Comparison of ENCODE assay signal across 9 mouse cellular contexts in genomic region chr5:72647418-72647907, GRCm38 (mm10). TPM values are rescaled to one million over a fixed set of nuclear protein-coding genes. Genes with fewer than 3 reads are reported as not detected.
DNase-seq lines count a peak whose midpoint lies in the region; ATAC-seq and TF ChIP-seq lines count a peak whose summit lies in the region.
"Had no signal": no experiment of that assay in that cellular context is flagged by ENCODE, and none has a peak within 500 bp of the region (broad histone marks: within the 10 kb centered on the region; RNA-seq: fewer than 3 reads in every experiment).

Nipal1 (plus strand) TSS chr5:72647795.

- TF ChIP-seq CTCF in heart, postnatal 0 days (IDR thresholded peaks at IDR 0.05; ENCODE audit: low read depth) = no peak

- peak within 1 kb of the TSS; percentile 89 for H3K4me2 ChIP-seq in embryonic facial prominence, embryonic 14.5 days (ENCODE audit: low read depth, low read length)
- peak within 1 kb of the TSS; percentile 95 for H3K4me2 ChIP-seq in heart, postnatal 0 days (ENCODE audit: low read depth, low read length)

- H3K9me3 ChIP-seq in embryonic facial prominence, embryonic 14.5 days (ENCODE audit: control insufficient read depth, low read length) = no peaks in the 10 kb centered on the region
- H3K9me3 ChIP-seq in heart, postnatal 0 days (replicated peaks; ENCODE audit: control insufficient read depth, low read length) = no peaks in the 10 kb centered on the region

- under 1% methylated on average over 25 of the region's 25 CpGs for WGBS in embryonic facial prominence, embryonic 14.5 days
- under 1% methylated on average over 25 of the region's 25 CpGs for whole genome bisulfite sequencing in heart, postnatal 0 days

- no peak for TF ChIP-seq EP300 in heart, postnatal 0 days (IDR thresholded peaks at IDR 0.05; ENCODE audit: low read depth)

- H3K27me3 ChIP-seq in embryonic facial prominence, embryonic 14.5 days (replicated peaks; ENCODE audit: control insufficient read depth, insufficient read depth, low read length) = peaks cover 12% of the 10 kb centered on the region
- H3K27me3 ChIP-seq in heart, postnatal 0 days (ENCODE audit: control insufficient read depth, insufficient read depth, low read length) = peaks cover 35% of the 10 kb centered on the region

- DNase-seq in A20 (ENCODE audit: low read depth, low spot score) (peak; percentile 80), R1 (ENCODE audit: low read depth, low spot score) (peak; percentile 82)
- DNase-seq in embryonic facial prominence, embryonic 14.5 days (ENCODE audit: low spot score) = peak; percentile 86
- peak; percentile 48 for DNase-seq in heart, postnatal 0 days (ENCODE audit: low spot score)
- DNase-seq in kidney, postnatal 4 days = peak; percentile 77 to 85
- peak; percentile 23 for DNase-seq in right cerebral cortex, postnatal 14 days
- peak; percentile 62 to 69 for DNase-seq in urinary bladder, postnatal 36 days (ENCODE audit: low spot score in 2 of 2)

- no peak within 1 kb of the TSS for H3K27ac ChIP-seq in embryonic facial prominence, embryonic 14.5 days (replicated peaks; ENCODE audit: low read depth, low read length)
- H3K27ac ChIP-seq in heart, postnatal 0 days (ENCODE audit: low read depth) = no peak within 1 kb of the TSS

- H3K4me3 ChIP-seq in embryonic facial prominence, embryonic 14.5 days (ENCODE audit: low read depth, low read length) = peak within 1 kb of the TSS; percentile 50
- peak within 1 kb of the TSS; percentile 61 for H3K4me3 ChIP-seq in heart, postnatal 0 days (ENCODE audit: low read depth, low read length)

- H3K4me1 ChIP-seq in embryonic facial prominence, embryonic 14.5 days (ENCODE audit: control insufficient read depth, insufficient read depth, low read length) = peaks cover 4% of the 10 kb centered on the region
- no peaks in the 10 kb centered on the region for H3K4me1 ChIP-seq in heart, postnatal 0 days (ENCODE audit: control insufficient read depth, insufficient read depth)

- peak; percentile 96 for ATAC-seq in embryonic facial prominence, embryonic 14.5 days (ENCODE audit: low read depth)
- ATAC-seq in heart, postnatal 0 days (ENCODE audit: insufficient read depth, low read depth) = peak; percentile 89
- peak; percentile 99 for ATAC-seq in megakaryocyte-erythroid progenitor cell, adult 5-6 weeks (replicated peaks; ENCODE audit: low FRiP score, low TSS enrichment, poor library complexity, severe bottlenecking)

- H3K36me3 ChIP-seq in embryonic facial prominence, embryonic 14.5 days (ENCODE audit: control insufficient read depth, insufficient read depth, low read length) = no peaks in the 10 kb centered on the region
- H3K36me3 ChIP-seq in heart, postnatal 0 days (replicated peaks; ENCODE audit: control insufficient read depth, insufficient read depth, low read length) = no peaks in the 10 kb centered on the region

- H3K9ac ChIP-seq in embryonic facial prominence, embryonic 14.5 days (ENCODE audit: low read depth, low read length) = peak within 1 kb of the TSS; percentile 61
- H3K9ac ChIP-seq in heart, postnatal 0 days (replicated peaks; ENCODE audit: low read depth, low read length) = peak within 1 kb of the TSS; percentile 33

RNA-seq across cellular contexts. Expression of gene Nipal1, which starts in this region (rescaled TPM):
- polyA plus RNA-seq in embryonic facial prominence, embryonic 14.5 days (2014; fragmentation: Nextera tagmentation; extraction: Ambion mirVana) = 2.0 and 9.0 TPM in 2 replicates
- 0.46 TPM in 1 of 2 replicates, not detected in the other for total RNA-seq in heart, postnatal 0 days (2014; rRNA removed; ENCODE audit: low replicate concordance)
- polyA plus RNA-seq in heart, postnatal 0 days (2015; fragmentation: Nextera tagmentation; extraction: Ambion mirVana) = 0.08 TPM in 1 of 2 replicates, not detected in the other
- 2.7 TPM in 1 of 2 replicates, not detected in the other for total RNA-seq in megakaryocyte-erythroid progenitor cell, adult 5-6 weeks (2014; fragmentation: Nextera tagmentation)
- 0.08 and 0.47 TPM in 2 replicates for total RNA-seq in megakaryocyte-erythroid progenitor cell, adult 5-6 weeks (2017)
- total RNA-seq: layer of hippocampus, postnatal 14 days had no signal

Comparison
In these comparisons a context has a peak if more than half of its experiments do, and no peak if none do; other contexts are left out.
1. Peak in DNase-seq, ATAC-seq, H3K4me3 ChIP-seq, H3K9ac ChIP-seq and H3K4me2 ChIP-seq in heart, postnatal 0 days; RNA of the gene not detected or under 1 TPM.
2. DNase-seq: peak in every context shown above with its lines; median percentile 86 in embryonic facial prominence, embryonic 14.5 days; 82 in R1; 81 in kidney, postnatal 4 days; 80 in A20; 66 in urinary bladder, postnatal 36 days; 48 in heart, postnatal 0 days; 23 in right cerebral cortex, postnatal 14 days.